Mouse (Mus musculus) gastrocnemius, postnatal 4 days (tissue): Measurements from ENCODE around the gene Rinl. TPM values are rescaled to one million over a fixed set of nuclear protein-coding genes. Genes with fewer than 3 reads are reported as not detected.

Source experiments
- DNase-seq, 2 experiments: peaks; one replicate each; pipeline ENCODE4 v3.0.0; 2021 to 2022; ENCODE audit warnings: low spot score in 2 of 2, mixed read lengths in 2 of 2
- total RNA-seq, 2 experiments: library from RNA; stranded (reverse); gene quantifications; 2 replicates each; pipeline ENCODE4 v1.2.3; 2021

The Rinl gene
- total RNA-seq, 2 experiments from 2014 or later = 1.7 to 1.8 TPM

- peak; percentile 85 to 92 for DNase-seq
These were observed 8.6 kb upstream of the Rinl start for GRCm38 (mm10) chr7:28780067-28780658.

GRCm38 (mm10) chr7:28780857-28781256 lies 7.9 kb upstream of the Rinl start:
- no peak for DNase-seq

DNA sequence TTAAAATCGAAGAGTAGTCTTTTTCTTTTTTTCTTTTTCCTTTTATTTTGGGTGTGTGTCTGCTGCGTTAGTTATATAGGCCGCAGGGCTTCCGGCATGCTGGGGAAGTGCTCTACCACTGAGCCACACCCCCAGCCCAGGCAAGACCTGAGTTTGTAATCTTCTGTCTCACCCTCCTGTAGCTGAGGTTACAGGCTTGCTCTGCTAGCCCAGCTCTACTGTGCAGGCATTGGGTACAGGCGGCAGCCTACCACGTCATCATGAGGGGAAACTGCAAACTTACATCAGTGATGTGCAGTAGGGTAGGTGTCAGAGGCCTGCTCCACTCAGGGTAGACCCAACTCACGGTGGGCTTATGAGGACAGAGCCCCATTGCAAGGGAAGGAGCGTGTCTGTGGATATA lies 7.5 kb upstream of the Rinl start:
- no peak for DNase-seq

GRCm38 (mm10) chr7:28785161-28785560 lies 3.6 kb upstream of the Rinl start:
- DNase-seq = no peak

DNA sequence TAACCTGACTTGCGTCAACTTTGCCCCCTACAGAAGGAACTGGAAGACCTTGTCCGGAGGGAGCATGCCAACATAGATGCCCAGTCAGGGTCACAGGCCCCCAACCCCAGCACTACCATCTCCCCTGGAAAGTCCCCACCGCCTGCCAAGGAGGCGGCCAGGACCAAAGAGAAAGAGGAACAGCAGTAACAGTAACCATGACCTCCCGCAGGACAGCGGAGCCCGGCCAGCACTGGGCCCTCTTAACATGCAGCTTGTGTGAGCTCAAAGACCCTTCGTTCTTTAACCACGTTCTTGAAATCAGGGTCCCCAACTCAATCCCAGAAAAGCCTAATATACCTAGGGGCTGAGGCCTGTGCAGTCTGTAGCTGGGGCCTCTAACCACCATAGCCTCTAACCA lies 885 bp upstream of the Rinl start:
- no peak for DNase-seq

DNA sequence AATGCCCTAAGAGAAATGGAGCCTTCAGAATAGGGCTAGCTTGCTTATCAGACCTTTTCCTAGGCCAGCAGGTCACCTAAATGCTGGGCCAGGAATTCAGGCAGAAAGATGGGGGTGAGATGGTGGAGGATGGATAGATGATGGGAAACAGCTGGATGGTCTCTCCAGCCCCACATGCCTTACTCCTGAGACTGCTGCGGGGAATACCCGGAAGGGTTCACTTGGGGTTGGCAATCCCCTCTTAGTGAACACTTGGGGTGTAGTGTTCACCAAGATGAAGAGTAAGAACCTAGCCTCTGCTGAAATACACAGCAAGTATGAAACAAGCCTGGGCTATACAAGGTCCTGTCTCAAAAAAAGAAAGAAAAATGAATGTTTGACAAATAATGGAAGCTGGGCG lies 466 bp downstream of the Rinl start:
- DNase-seq = no peak

GRCm38 (mm10) chr7:28790066-28790806 lies 1.5 kb downstream of the Rinl start:
- no peak for DNase-seq

- no peak for DNase-seq
These were observed 2.9 kb downstream of the Rinl start for GRCm38 (mm10) chr7:28791706-28792105.

DNA sequence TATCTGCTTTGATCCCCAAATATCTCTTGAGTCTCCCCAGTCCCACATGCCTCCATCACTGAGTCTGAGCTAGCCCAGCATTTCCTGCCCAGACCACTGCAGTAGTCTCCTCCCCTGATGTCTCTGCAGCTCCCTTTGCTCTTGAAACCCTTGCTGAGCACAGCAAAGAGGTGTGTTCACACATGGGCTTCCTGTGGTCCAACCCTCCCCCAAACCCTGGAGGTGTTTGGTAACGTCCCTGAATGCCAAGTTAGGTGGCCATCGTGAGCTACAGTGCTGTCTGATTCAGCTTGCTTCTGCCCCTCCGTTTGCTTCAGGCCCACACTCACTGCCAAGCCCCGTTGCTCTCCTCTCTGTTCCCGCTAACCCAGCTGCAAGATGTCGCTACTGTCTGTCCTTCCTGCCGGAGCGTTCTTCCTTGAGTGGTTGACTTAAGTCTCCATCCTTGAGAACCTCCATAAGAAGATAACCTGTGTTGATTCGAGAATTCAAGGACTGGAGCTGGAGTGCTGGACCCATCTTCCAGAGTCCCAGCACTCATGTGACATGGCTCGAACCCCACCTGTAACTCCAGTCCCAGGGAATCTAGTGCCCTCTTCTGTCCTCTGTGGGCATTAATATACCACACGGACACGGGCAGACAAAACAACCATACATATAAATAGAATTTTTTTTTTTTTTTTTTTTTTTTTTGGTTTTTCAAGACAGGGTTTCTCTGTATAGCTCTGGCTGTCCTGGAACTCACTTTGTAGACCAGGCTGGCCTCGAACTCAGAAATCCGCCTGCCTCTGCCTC lies 3.8 kb downstream of the Rinl start:
- DNase-seq = no peak

DNA sequence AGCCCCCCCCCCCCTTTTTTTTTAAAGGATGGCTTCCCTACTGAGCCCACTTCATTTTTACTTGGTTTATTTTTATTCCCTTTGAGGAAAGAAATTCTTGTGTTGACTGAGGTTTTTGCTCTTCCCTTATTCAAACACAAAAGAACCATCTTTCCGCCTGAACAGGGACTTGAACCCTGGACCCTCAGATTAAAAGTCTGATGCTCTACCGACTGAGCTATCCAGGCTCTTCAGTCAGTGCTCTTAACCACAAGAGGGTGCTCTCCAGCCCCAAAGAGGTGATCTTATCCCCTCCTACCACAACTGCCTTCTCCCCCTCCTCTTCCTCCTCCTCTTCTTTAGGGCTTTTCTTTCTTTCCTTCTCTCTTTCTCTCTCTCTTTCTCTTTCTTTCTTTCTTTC lies 5.1 kb downstream of the Rinl start:
- no peak for DNase-seq

GRCm38 (mm10) chr7:28794496-28794895 lies 5.7 kb downstream of the Rinl start:
- DNase-seq = no peak

- DNase-seq = no peak
These were observed 7.1 kb downstream of the Rinl start for GRCm38 (mm10) chr7:28795832-28796231.

DNA sequence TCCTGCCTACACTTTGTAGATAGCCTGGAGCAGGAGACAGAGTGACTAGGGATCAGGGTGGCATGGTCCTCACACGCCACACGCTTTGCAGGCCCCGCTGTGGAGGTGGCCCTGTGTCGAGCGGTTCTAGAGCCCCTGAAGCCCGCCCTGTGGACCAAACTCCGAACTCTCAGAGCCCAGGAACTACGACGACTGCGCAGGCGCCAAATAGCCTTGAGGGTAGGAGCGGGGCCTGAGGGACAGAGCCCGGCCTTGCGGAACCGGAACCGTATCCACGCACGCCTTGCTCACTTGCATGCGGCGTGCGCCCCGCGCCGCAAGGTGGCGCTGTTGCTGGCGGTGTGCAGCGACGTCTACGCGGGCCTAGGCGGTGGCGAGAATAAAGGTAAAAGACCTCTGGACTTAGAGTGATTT lies 7.8 kb downstream of the Rinl start:
- peak; percentile 74 to 85 for DNase-seq

GRCm38 (mm10) chr7:28799994-28800393 lies 11.2 kb downstream of the Rinl start:
- DNase-seq = no peak

DNA sequence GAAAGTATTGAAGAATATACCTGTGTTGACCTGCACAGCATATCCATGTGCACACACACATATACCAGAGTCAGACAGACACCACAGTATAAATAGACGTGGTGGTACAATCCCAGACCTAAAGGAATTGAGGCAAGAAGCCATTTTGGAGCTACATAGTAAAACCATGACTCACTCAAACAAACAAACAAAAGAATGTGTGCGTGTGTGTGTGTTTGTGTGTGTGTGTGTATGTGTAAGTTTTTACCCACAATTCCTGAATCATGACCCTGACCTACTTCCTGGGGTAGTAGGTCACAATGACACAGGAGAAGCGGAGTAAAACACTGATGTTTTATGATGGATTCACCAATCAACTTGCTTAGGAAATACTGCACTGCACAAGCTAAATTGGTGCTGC lies 12.7 kb downstream of the Rinl start:
- no peak for DNase-seq

GRCm38 (mm10) chr7:28801901-28802670 lies 13.3 kb downstream of the Rinl start:
- peak in 1 of 2 experiments; percentile 60 for DNase-seq

GRCm38 (mm10) chr7:28802846-28803588 lies 14.2 kb downstream of the Rinl start:
- DNase-seq = no peak

DNA sequence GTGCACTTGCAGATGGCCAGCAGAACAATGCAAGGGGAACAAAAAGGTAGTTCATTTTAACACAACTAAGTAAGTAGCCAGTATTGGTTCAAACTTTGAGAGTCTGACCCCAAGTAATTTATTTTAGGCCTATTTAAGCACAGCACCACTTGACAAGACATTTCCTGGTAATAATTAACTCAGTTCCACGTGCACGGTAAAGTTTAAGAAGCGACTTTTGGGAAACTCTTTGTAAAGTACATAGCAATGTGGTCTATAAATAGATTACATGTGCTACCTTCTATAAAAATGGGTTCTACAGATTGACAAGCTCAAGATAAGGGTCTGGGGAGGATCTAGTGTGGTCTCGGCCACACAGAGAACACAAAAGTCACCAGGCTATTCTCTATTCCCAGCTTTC lies 15.0 kb downstream of the Rinl start:
- no peak for DNase-seq

DNA sequence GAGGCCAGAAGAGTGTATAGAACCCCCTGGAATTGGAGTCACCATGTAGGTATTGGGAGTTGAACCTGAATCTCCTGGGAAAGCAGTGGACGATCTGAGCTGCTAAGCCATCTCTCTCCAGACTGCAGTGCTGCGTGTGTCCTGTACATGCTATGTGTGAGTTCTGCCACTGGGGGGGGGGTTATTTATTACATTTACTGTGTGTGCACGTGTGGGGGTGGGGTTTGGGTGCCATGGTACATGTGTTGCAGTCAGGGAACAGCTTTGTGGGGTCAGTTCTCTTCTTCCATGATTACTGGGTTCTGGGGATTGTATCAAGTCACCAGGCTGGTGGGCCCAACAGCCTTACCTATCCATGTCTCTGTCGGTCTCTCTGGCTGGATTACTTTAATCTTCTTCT lies 18.1 kb downstream of the Rinl start:
- DNase-seq = no peak

DNA sequence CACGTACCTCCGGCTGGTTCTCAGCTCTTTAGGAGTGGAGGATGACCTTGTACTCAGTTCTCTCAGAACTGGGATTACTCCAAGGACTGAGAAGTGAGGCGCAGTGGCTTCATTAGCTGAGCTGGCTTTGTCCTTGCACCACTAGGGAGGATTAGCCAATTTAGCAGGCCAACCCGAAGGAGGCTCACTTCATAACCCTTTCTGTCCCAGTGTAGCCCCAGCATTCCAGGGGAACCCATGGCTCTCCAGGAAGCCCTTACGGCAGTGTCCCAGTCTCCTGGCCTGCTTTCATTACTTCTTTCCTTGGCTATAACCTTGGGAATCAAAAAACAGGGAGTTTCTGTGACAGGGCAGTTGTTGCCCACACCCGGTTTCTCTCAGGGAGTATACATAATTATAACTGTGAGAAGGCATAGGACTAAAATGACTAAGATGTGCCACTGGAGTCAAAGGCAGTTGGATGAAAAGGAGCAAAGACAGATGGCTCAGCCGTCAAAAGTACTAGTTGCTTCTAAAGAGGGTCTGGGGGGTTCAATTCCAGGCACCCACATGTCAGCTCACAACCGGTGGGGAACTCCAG lies 19.0 kb downstream of the Rinl start:
- DNase-seq = no peak
